Mouse (Mus musculus) hindbrain, embryonic 14.5 days (tissue): ENCODE results near the gene Pfn2. TPM values are rescaled to one million over a fixed set of nuclear protein-coding genes. Genes with fewer than 3 reads are reported as not detected.
"Not testable (repeated sequence)": the region's sequence is repeated elsewhere in the genome, so short reads cannot be mapped to it uniquely, and the experiment has no call there.

Experiments used
- ATAC-seq: fragments of 200-750 bp; cut with Nextera tagmentation; 2 replicates; pipeline ENCODE4 v1.8.0; 2017; ENCODE audit warnings: moderate number of reproducible peaks, mild to moderate bottlenecking, moderate TSS enrichment, moderate library complexity; ENCODE audit not compliant: low FRiP score
- DNase-seq: peaks from one replicate; pipeline ENCODE4 v3.0.0-alpha.2; 2015; ENCODE audit warnings: low spot score
- H3K27ac ChIP-seq: fragments of 300-500 bp; sonication (generic); 2 replicates; pipeline ENCODE4 v1.5.1; 2014; ENCODE audit warnings: mild to moderate bottlenecking, moderate library complexity
- H3K27me3 ChIP-seq: fragments of 300-500 bp; sonication (generic); 2 replicates; pipeline ENCODE4 v1.6.1; 2014; ENCODE audit warnings: mild to moderate bottlenecking, low read length, mixed read lengths; ENCODE audit not compliant: control insufficient read depth, insufficient read depth
- H3K36me3 ChIP-seq: fragments of 300-500 bp; sonication (generic); replicated peaks from 2 replicates; pipeline ENCODE4 v1.6.1; 2014; ENCODE audit not compliant: control insufficient read depth, insufficient read depth
- H3K4me1 ChIP-seq: fragments of 300-500 bp; sonication (generic); replicated peaks from 2 replicates; pipeline ENCODE4 v1.6.1; 2014; ENCODE audit warnings: antibody characterized with exemption, low read length, mixed read lengths; ENCODE audit not compliant: control insufficient read depth, insufficient read depth
- H3K4me2 ChIP-seq: fragments of 300-500 bp; sonication (generic); replicated peaks from 2 replicates; pipeline ENCODE4 v1.6.1; 2014; ENCODE audit warnings: mild to moderate bottlenecking, moderate library complexity
- H3K4me3 ChIP-seq: fragments of 300-500 bp; sonication (generic); replicated peaks from 2 replicates; pipeline ENCODE4 v1.5.1; 2014; ENCODE audit warnings: mild to moderate bottlenecking, low read length
- H3K9ac ChIP-seq: fragments of 300-500 bp; sonication (generic); 2 replicates; pipeline ENCODE4 v1.6.1; 2014
- H3K9me3 ChIP-seq: fragments of 300-500 bp; sonication (generic); 2 replicates; pipeline ENCODE4 v1.6.1; 2016; ENCODE audit warnings: low read length; ENCODE audit not compliant: control insufficient read depth
- WGBS: fragments of 180-500 bp; shearing (Covaris S2); extraction: QIAGEN DNeasy Blood & Tissue Kit; methylation state at CpG from one replicate; pipeline ENCODE4 v1.1.7; 2014; 5-methylcytosine and 5-hydroxymethylcytosine counted together
- polyA plus RNA-seq: library from polyadenylated mRNA; unstranded; fragments of >200 nt; fragmentation: Nextera tagmentation; extraction: Ambion mirVana; gene quantifications from 2 replicates; pipeline ENCODE4 v1.2.1, GENCODE M21; 2014

The Pfn2 gene
- polyA plus RNA-seq, 1 experiment from 2014 or later = 736 TPM

DNA sequence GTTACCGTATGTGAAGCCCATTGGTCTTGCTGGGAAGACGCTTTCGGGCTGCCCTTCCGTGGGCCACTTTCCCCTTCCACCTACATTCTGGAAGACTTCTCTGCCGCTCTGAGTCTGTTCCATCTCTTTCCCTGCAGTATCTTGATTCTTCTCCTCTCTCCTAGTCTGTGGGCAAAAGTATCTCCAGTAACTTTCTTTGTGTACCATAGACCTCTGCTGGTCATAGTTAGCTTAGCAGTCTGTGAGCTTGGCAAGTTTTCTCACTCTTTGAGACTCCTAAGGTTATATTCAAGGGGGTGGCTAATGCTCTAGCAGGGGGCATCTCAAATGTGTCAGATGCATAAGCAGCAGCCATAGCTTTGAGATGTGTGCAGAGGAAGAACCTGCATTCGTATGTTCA is 32.4 kb downstream of the Pfn2 start:
- H3K36me3 ChIP-seq = no peaks in the 10 kb centered on the region
- H3K4me3 ChIP-seq = no peak overlapping the region
- ATAC-seq (peak; percentile 62; the same call in 1 of the 2 replicates), DNase-seq (peak; percentile 38)
- 91% methylated on average over 6 of the region's 6 CpGs for WGBS
- no peaks in the 10 kb centered on the region for H3K9me3 ChIP-seq
- H3K4me2 ChIP-seq = no peak overlapping the region
- H3K9ac ChIP-seq = no peak overlapping the region
- H3K27me3 ChIP-seq = no peaks in the 10 kb centered on the region
- no peak overlapping the region for H3K27ac ChIP-seq
- no peaks in the 10 kb centered on the region for H3K4me1 ChIP-seq

DNA sequence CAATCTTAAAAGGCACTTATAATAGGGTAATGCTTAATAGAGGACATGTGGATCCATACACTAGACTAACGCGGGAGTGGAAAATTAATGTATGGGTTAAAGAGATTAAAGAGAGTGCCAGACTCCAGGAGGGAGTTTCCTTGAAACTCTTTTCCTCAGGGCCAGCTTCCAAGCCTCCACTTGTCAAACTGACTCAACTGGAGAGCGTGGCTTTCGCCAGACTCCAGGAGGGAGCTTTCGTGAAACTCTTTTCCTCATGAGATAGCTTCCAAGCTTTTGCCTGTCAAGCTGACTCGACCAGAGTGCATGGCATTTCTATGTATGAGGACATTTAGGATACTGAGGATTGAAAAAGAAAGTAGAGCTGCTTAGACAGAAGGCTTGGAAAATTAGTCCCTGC is 52.8 kb downstream of the Pfn2 start:
- H3K36me3 ChIP-seq, H3K27me3 ChIP-seq, H3K9me3 ChIP-seq, H3K9ac ChIP-seq, H3K4me3 ChIP-seq, H3K27ac ChIP-seq, DNase-seq, ATAC-seq, H3K4me1 ChIP-seq, H3K4me2 ChIP-seq: not testable (repeated sequence)
- WGBS = 57% methylated on average over 6 of the region's 6 CpGs

Other genes with a start within 250 kb of the Pfn2 start
- gene Commd2, start 196.4 kb downstream of the Pfn2 start, polyA plus RNA-seq = 75.8 and 79.7 TPM in 2 replicates
- 0.16 and 0.31 TPM in 2 replicates for gene Ankub1, start 155.3 kb downstream of the Pfn2 start, polyA plus RNA-seq
- gene Rnf13, start 112.0 kb downstream of the Pfn2 start, polyA plus RNA-seq = 86.1 and 94.3 TPM in 2 replicates